Mouse (Mus musculus) thymus, postnatal 25 days (tissue): ENCODE data around the gene Defa28.
"Not testable (repeated sequence)": the region's sequence is repeated elsewhere in the genome, so short reads cannot be mapped to it uniquely, and the experiment has no call there.

Experiments
- DNase-seq: peaks from one replicate; pipeline ENCODE4 v3.0.0; 2022

The Defa28 gene

GRCm38 (mm10) chr8:21582706-21583105 is at the start of gene Defa28:
Defa28 (plus strand) TSS chr8:21583006.
- DNase-seq: not testable (repeated sequence)

GRCm38 (mm10) chr8:21565086-21565485 is 17.7 kb upstream of the Defa28 start, which contains the start of gene Defa37:
Defa37 (plus strand) TSS chr8:21565386.
- DNase-seq: not testable (repeated sequence)

- DNase-seq: not testable (repeated sequence)
These were observed 11.6 kb downstream of the Defa28 start, which contains the start of gene Gm7861 for GRCm38 (mm10) chr8:21594408-21594807. Gm7861 (minus strand) TSS chr8:21594508.

GRCm38 (mm10) chr8:21617883-21618282 is 35.1 kb downstream of the Defa28 start, which contains the start of gene Defa26:
Defa26 (plus strand) TSS chr8:21618183.
- not testable (repeated sequence) for DNase-seq
